Mouse (Mus musculus) mouse trophoblast stem cell (cell line): Measurements from ENCODE around the gene Gatad2a.
"Not testable (repeated sequence)": the region's sequence is repeated elsewhere in the genome, so short reads cannot be mapped to it uniquely, and the experiment has no call there.

Experiments
- in situ Hi-C, 2 experiments: fragments of 300-500 bp; cut with MseI, MboI; formaldehyde crosslinking; loops; 2 replicates in 1 of 2; 3 replicates in 1 of 2; pipeline ENCODE4 v1.15.1; 2025

Gatad2a gene

DNA sequence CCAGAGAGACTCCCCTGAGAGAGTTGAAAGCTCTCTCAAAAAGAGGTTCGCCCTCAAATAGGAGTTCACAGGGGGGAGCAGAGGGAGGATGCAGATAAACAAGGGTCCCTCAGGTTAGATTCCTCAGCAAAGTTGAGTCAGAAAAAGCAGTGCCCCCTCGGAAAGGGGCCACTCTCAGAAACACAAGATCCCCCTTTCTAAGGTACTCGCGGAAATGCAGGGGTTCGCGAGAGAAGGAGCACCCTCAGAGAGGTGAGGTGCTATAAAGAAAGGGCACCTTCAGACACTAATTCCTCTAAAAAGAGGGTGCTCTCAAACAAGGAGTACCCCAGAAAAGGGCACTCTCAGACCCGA lies 785 bp downstream of the Gatad2a start:
- in situ Hi-C loops, result no loop called here

DNA sequence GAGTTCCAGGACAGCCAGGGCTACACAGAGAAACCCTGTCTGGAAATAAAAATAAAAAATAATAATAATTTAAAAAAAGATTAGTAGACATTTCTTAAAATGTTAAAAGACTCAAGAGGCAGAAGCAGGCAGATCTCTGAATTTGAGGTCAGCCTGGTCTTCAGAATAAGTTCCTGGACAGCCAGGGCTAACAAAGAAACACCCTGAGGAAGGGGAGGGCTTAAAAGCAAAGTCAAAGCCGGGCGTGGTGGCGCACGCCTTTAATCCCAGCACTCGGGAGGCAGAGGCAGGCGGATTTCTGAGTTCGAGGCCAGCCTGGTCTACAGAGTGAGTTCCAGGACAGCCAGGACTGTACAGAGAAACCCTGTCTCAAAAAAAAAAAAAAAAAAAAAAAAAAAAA lies 7.2 kb downstream of the Gatad2a start:
- in situ Hi-C loops, result not testable (repeated sequence)

- in situ Hi-C loops, result no loop called here
Observed at GRCm38 (mm10) chr8:69987744-69988143, 8.4 kb downstream of the Gatad2a start.

DNA sequence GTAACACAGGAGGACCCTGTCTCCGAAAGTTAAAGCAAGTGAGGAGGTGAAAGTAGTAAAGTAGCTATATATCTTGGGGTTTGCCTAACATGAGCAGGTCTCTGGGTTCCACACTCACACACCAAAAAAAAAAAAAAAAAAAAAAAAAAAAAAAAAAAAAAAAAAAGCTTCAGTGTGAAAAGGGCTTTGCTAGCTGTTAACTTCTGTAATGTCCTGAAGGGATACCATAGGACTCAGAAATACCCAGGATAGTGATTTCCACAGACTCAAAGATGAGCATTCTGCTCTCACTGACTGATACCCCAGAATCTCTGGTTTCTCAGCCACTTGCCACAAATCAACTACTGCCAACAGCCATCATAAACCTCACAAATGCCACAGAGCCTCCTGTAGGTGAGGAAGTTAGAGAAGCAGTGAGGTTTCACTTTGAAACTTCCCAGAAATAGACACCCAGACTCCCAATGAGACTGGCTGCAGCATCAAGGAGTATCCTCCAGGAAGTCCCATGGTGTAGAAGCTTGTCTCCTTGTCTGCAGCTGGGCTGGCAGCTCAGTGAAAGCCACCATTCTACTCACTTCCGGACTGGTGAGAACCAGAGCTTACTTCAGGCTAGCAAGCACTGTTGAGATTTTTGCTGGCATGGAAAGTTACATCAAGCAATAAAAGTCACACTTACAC lies 11.2 kb downstream of the Gatad2a start:
- in situ Hi-C loops, result no loop called here

DNA sequence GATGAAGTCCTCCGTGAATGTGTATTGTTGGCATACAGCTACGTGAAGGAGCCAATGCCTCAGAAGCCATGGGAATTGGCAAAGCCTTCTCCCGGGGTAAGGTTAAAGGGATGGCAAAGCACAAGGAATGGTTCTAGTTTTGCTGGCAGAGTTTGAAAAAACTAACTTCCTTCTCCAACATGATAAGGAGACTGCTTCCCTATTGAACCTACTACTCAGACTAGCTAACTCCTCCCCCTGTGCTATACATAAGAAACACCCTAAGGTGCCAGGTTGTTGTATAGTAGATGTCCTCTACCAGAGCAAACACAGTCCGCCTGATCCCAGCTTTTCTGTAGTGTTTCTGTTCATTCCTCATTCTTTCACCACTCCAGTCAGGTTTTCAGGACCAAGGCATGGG lies 17.7 kb downstream of the Gatad2a start:
- in situ Hi-C loops, result no loop called here

- in situ Hi-C loops, result no loop called here
Observed at GRCm38 (mm10) chr8:69974806-69975205, 21.4 kb downstream of the Gatad2a start.

DNA sequence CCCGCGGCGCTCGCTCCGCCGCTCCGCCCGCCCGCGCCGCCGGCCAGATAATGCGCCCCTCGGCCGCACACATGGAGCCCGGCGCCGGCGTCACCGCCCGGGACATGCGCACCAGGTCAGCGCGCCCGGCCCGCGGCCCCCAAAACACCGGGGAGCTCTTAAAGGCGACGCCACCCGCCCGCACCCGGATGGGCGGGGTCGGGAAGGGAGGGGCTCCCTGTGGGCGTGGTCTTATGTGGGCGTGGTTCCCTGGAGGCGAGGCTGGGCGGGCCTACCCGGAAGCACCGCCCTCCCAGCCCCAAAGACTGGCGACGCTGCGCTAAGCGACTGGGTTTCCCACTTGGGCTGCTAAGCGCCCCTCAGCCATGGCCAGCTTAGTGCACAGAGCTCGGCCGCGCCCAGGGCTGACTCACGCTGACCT lies 22.0 kb downstream of the Gatad2a start:
- in situ Hi-C loops, result no loop called here

DNA sequence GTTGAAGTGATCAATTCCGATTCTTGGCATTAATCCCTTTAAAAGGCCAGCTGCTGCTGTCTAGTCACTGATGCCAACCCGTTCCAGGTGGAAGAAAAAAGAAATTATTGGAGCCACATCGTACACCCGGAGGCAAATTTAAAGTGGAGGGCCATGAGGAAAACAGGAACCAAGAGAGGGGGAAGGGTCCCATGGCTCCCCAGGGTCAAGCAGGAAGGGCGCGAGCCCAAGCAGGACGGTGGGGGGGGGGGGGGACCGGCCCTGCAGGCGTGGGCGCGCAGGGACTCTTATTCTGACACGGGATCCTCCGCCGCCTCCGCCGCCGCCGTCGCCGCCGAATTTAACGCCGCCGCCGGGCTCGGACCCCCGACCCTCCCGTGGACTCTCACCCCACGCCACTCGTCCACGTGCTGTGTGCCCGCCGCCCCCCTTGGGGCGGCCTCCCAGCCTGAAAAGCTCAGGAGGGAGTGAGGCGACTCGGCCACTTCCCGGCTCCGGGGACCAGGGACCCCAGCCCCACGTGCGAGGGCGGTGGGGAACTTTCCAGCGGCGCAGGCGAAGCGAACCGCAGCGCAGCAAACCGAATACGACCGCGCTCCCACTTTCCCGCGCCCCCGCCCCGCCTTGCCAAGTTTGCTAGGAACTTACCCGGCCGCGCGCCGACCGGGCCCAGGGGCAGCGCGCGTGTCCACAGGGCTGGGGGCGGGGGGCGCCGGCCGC lies 22.6 kb downstream of the Gatad2a start:
- in situ Hi-C loops, result no loop called here

DNA sequence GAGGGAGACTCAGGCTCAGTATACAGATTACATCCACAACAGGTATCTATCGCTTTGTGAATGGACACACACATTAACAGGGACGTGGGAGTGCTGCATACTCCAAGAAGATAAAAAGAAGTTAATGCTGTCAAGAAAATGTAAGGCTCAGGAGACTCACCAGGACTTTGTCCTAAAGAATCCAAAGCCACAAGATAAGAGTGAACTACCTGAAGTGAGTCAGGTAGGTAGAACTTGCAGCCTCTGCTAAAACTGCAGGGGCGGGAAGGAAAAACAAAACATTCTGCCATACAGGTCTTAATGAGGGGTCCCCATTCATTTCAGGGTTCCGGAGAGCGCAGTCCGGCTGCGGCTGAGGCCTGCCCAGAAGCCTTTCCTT lies 23.1 kb downstream of the Gatad2a start:
- in situ Hi-C loops, result no loop called here

DNA sequence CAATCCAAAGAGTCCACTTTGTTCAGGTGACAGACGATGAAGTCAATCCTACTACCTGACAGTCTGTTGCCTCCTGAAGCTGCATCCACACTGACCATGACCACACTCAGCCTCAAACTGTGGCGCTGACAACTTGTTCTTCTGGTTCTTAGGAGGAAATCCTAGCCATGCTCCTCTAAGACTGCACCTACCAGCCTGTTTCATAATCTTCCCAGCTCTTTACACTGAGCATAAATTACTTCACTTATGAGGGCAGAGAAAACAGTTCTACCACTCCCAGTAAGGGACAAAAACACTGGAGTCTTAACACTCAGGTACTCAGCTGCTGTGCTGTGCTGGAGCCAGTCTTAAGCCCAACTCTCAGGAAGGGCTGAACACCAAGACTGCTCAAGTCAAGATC lies 25.3 kb downstream of the Gatad2a start:
- in situ Hi-C loops, result no loop called here

DNA sequence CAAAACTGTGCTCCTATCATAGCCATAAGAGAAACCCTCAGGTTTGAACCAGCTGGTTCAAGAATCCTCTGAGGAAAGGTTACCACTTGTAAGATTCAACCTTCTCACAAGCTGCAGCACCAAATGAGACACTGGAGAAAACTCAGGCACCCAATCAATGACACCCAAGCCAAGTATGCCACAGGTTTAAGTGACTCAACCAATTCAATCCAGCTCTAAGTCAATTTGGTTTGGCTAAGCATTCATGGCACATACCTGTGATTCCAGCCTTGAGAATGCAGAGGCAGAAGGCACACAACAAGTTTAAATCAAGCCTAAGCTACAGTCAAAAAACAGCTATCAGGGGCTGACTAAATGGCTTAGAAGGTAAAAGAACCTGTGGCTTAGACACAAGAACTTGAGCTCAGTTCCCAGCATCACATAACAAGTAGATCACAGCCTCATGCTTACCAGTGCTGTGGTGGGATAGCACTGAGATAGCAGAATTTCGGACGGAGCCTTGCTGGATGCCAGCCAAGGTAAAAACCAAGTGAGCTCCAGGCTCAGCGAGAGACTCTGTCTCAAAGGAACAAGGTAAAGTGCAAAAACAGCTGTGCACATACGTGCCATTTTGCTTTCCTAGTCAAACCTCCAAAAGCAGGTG lies 28.8 kb downstream of the Gatad2a start:
- in situ Hi-C loops, result no loop called here

- in situ Hi-C loops, result no loop called here
Observed at GRCm38 (mm10) chr8:69959241-69959640, 36.9 kb downstream of the Gatad2a start.

GRCm38 (mm10) chr8:69957879-69958278 lies 38.3 kb downstream of the Gatad2a start:
- in situ Hi-C loops, result no loop called here

GRCm38 (mm10) chr8:69957419-69957818 lies 38.8 kb downstream of the Gatad2a start:
- in situ Hi-C loops, result no loop called here

DNA sequence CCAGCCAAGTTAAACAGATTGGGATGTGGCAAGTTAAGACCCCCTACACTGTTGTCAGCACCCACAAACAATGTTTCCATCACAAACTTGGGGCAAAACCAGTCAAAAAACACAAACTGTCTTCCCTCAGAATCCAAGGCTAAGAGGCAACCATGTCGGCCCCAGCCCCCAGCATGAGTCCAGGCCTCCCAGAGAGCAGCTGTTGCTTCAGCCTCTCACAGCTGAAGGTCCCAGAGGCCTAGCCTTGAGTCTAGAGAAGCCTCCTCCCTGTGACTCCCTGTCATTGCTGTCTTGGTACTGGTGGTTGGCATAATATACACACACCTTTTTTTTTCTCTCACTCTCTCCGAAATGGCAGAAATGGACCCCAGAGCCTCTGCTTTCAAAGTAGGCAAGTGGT lies 39.5 kb downstream of the Gatad2a start:
- in situ Hi-C loops, result no loop called here

DNA sequence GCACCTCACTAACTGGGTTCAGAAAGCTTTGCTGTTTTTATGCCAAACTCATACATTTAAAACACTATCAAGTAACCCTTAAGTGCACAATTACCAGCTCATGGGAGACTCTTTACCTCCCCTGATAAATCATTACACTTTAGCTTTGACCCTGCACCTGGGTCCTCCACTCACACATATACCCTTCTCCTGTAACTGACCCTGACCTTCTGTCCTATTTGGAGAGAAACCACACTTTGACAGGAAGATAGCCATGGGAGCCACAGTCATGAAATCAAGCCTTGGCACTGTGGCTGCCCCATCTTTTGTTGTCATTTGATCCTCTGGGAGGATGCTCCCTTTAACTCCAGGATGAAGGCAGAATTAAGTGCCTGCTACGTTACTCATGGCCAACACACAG lies 41.5 kb downstream of the Gatad2a start:
- in situ Hi-C loops, result no loop called here

- in situ Hi-C loops, result no loop called here
Observed at GRCm38 (mm10) chr8:69954213-69954612, 42.0 kb downstream of the Gatad2a start.

- in situ Hi-C loops, result no loop called here
Observed at GRCm38 (mm10) chr8:69950300-69950699, 45.9 kb downstream of the Gatad2a start.

DNA sequence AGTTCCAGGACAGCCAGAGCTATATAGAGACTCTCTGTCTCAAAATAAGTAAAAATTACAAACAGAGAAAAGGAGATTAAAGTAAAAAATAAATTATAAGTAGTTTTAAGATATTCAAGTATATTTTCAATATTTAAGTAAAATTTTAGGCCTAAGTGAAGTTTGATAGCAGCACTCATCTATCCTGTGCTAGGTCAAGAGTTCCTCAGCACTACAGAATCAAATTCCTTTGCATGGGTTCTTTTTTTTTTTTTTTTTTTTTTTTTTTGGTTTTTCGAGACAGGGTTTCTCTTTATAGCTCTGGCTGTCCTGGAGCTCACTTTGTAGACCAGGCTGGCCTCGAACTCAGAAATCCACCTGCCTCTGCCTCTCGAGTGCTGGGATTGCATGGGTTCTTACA lies 53.7 kb downstream of the Gatad2a start:
- in situ Hi-C loops, result not testable (repeated sequence)

- in situ Hi-C loops, result no loop called here
Observed at GRCm38 (mm10) chr8:69940386-69940785, 55.8 kb downstream of the Gatad2a start.

DNA sequence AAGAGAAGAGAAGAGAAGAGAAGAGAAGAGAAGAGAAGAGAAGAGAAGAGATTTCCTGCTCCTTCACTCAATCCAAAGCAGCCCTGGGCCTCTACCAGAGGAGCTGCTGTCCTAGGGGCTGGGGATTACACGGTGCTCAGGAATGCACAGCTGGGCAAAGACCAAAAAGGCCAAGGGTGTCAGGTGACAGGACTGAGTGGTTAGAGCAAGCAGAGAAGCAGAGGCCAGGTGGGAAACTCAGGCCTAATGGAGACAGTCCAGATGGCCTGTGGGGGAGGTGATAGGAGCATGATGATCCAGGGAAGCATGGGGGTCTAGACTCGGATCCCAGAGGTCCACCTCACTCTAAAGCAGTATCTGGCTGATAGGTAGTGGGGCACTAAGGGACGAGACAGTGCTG lies 56.6 kb downstream of the Gatad2a start:
- in situ Hi-C loops, result no loop called here

DNA sequence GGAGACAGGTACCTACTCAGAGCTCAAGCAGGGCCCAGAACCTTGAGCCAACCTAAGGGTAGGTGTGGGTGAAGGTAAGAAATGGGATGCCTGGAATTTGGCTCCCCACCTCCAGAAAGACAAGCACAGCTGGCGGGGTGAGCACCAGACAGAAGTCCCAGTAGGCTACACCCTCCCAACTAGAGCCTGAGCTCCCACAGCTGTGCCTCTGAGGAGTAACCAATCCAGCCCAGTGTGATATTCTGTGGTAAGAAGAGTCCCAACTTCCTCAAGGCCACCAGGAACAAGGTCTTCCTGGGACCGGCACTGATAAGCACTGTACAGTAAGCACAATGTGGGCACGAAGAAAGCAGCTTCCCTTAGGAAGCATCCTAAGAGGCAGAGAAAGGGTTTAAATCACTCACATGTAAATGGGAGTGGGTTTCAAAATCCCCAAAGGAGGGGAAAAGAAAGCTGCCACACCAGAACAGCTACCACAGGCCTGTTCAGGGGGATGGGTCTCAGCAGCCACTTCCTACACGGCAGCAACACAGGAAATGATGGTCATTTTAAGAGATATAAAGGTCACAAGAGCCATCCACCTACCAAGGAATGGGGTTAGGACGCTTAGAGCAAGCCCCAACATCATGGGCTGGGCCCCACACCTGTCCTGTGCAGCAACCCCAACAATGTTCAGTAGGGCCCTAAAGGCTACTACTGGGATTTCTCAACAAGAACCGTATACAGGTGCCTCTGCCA lies 57.8 kb downstream of the Gatad2a start:
- in situ Hi-C loops, result no loop called here
